Mouse (Mus musculus): Measurements from ENCODE around the gene Rap1gap2. TPM values are rescaled to one million over a fixed set of nuclear protein-coding genes. Genes with fewer than 3 reads are reported as not detected.
A peak's percentile ranks its signal among the peaks of the same experiment; 100 is the strongest.

Gene Rap1gap2
- total and polyA plus RNA-seq, 3 experiments = 5.8 to 10.1 TPM; not detected in 1

- Histone ChIP-seq H3K4me3 (ENCODE audit: control insufficient read depth in 1 of 2, insufficient read depth in 1 of 2, low read depth in 2 of 2, low read length in 2 of 2) (no peak overlapping the region), H3K36me3 (ENCODE audit: control insufficient read depth in 1 of 2, insufficient read depth in 2 of 2, low read length in 2 of 2) (no peaks in the 10 kb centered on the region), H3K9me3 (replicated peaks; ENCODE audit: insufficient read depth, low read length) (no peaks in the 10 kb centered on the region), H3K9ac (ENCODE audit: control insufficient read depth, low read depth, low read length, poor library complexity, severe bottlenecking) (no peak overlapping the region), H3K27ac (ENCODE audit: control insufficient read depth, low read depth, low read length) (no peak overlapping the region), H3K79me2 (ENCODE audit: control insufficient read depth, insufficient read depth, low read length, poor library complexity) (no peaks in the 10 kb centered on the region), H3K4me1 (ENCODE audit: control insufficient read depth in 1 of 2, insufficient read depth in 2 of 2, low read length in 2 of 2) (no peaks in the 10 kb centered on the region), H3K27me3 (ENCODE audit: control insufficient read depth in 1 of 2, insufficient read depth in 2 of 2, low read length in 2 of 2) (no peaks in the 10 kb centered on the region)
- no peak for DNase-seq (ENCODE audit: low read depth, low spot score)
- TF ChIP-seq USF1 (IDR thresholded peaks at IDR 0.05; ENCODE audit: low read depth, low read length) (0 out of 2 replicates have a peak, but pooled peaks have one; percentile 31), EP300 (IDR thresholded peaks at IDR 0.05; ENCODE audit: low read depth in 1 of 2, low read length in 2 of 2) (no peak), JUND (IDR thresholded peaks at IDR 0.05; ENCODE audit: low read depth, low read length) (no peak), BHLHE40 (IDR thresholded peaks at IDR 0.05; ENCODE audit: borderline replicate concordance, low read depth, low read length) (no peak)
These were observed 148.1 kb downstream of the Rap1gap2 start for GRCm38 (mm10) chr11:74462651-74463050.

GRCm38 (mm10) chr11:74459651-74460050 lies 151.1 kb downstream of the Rap1gap2 start:
- H3K36me3 ChIP-seq (ENCODE audit: control insufficient read depth in 1 of 2, insufficient read depth in 2 of 2, low read length in 2 of 2) = no peaks in the 10 kb centered on the region

GRCm38 (mm10) chr11:74458400-74458799 lies 152.3 kb downstream of the Rap1gap2 start:
- no peaks in the 10 kb centered on the region for H3K27me3 ChIP-seq (ENCODE audit: control insufficient read depth in 1 of 2, insufficient read depth in 2 of 2, low read length in 2 of 2)
- H3K27ac ChIP-seq (ENCODE audit: control insufficient read depth, low read depth, low read length) = no peak overlapping the region
- H3K79me2 ChIP-seq (ENCODE audit: control insufficient read depth, insufficient read depth, low read length, poor library complexity) = no peaks in the 10 kb centered on the region
- H3K9ac ChIP-seq (ENCODE audit: control insufficient read depth, low read depth, low read length, poor library complexity, severe bottlenecking) = no peak overlapping the region
- no peaks in the 10 kb centered on the region for H3K9me3 ChIP-seq (replicated peaks; ENCODE audit: insufficient read depth, low read length)
- TF ChIP-seq RCOR1 (IDR thresholded peaks at IDR 0.05; ENCODE audit: low read depth, low read length) (no peak), CTCF (IDR thresholded peaks at IDR 0.05 in 2 of 3, conservative IDR thresholded peaks at IDR 0.05 in 1 of 3; ENCODE audit: control insufficient read depth in 1 of 3, insufficient read depth in 1 of 3, low read depth in 2 of 3, low read length in 3 of 3, poor library complexity in 1 of 3, severe bottlenecking in 1 of 3) (no peak), MAFK (IDR thresholded peaks at IDR 0.05; ENCODE audit: borderline replicate concordance, low read depth, low read length) (no peak), USF2 (IDR thresholded peaks at IDR 0.05; ENCODE audit: borderline replicate concordance in 1 of 2, insufficient read depth in 1 of 2, low read depth in 1 of 2, low read length in 2 of 2) (no peak), CHD2 (IDR thresholded peaks at IDR 0.05; ENCODE audit: low read length) (no peak), KAT2A (conservative IDR thresholded peaks at IDR 0.05; ENCODE audit: low read depth, low read length) (no peak), JUND (IDR thresholded peaks at IDR 0.05; ENCODE audit: low read depth, low read length) (no peak), SMC3 (IDR thresholded peaks at IDR 0.05; ENCODE audit: low read depth, low read length) (no peak), BHLHE40 (IDR thresholded peaks at IDR 0.05; ENCODE audit: borderline replicate concordance, low read depth, low read length) (no peak), SIN3A (IDR thresholded peaks at IDR 0.05; ENCODE audit: low read length) (no peak), MYB (IDR thresholded peaks at IDR 0.05; ENCODE audit: low read depth, low read length) (no peak), ZC3H11A (IDR thresholded peaks at IDR 0.05; ENCODE audit: low read depth, low read length) (no peak), MYC (IDR thresholded peaks at IDR 0.05; ENCODE audit: low read depth, low read length) (no peak), ZNF384 (IDR thresholded peaks at IDR 0.05; ENCODE audit: low read depth, low read length) (no peak), MAZ (IDR thresholded peaks at IDR 0.05; ENCODE audit: low read depth, low read length) (no peak), TCF12 (IDR thresholded peaks at IDR 0.05; ENCODE audit: low read depth, low read length) (no peak), MEF2A (IDR thresholded peaks at IDR 0.05; ENCODE audit: extremely low read depth, insufficient replicate concordance, low read depth, low read length, poor library complexity, severe bottlenecking) (no peak), ELF1 (IDR thresholded peaks at IDR 0.05; ENCODE audit: low read depth, low read length) (no peak), RAD21 (IDR thresholded peaks at IDR 0.05; ENCODE audit: low read depth, low read length) (no peak)
- no peak overlapping the region for H3K4me3 ChIP-seq (ENCODE audit: control insufficient read depth in 1 of 2, insufficient read depth in 1 of 2, low read depth in 2 of 2, low read length in 2 of 2)
- H3K4me1 ChIP-seq (ENCODE audit: control insufficient read depth in 1 of 2, insufficient read depth in 2 of 2, low read length in 2 of 2) = no peaks in the 10 kb centered on the region
- H3K36me3 ChIP-seq (ENCODE audit: control insufficient read depth in 1 of 2, insufficient read depth in 2 of 2, low read length in 2 of 2) = no peaks in the 10 kb centered on the region
- DNase-seq (ENCODE audit: low read depth, low spot score) = no peak

More at GRCm38 (mm10) chr11:74459651-74460050, 151.1 kb downstream of the Rap1gap2 start:
- Histone ChIP-seq H3K9me3 (replicated peaks; ENCODE audit: insufficient read depth, low read length) (no peaks in the 10 kb centered on the region), H3K27ac (ENCODE audit: control insufficient read depth, low read depth, low read length) (no peak overlapping the region), H3K27me3 (ENCODE audit: control insufficient read depth in 1 of 2, insufficient read depth in 2 of 2, low read length in 2 of 2) (no peaks in the 10 kb centered on the region), H3K9ac (ENCODE audit: control insufficient read depth, low read depth, low read length, poor library complexity, severe bottlenecking) (no peak overlapping the region), H3K79me2 (ENCODE audit: control insufficient read depth, insufficient read depth, low read length, poor library complexity) (no peaks in the 10 kb centered on the region), H3K4me1 (ENCODE audit: control insufficient read depth in 1 of 2, insufficient read depth in 2 of 2, low read length in 2 of 2) (no peaks in the 10 kb centered on the region), H3K4me3 (ENCODE audit: control insufficient read depth in 1 of 2, insufficient read depth in 1 of 2, low read depth in 2 of 2, low read length in 2 of 2) (no peak overlapping the region)
- no peak for DNase-seq (ENCODE audit: low read depth, low spot score)
- TF ChIP-seq MYB (IDR thresholded peaks at IDR 0.05; ENCODE audit: low read depth, low read length) = no peak
- no peak for TF ChIP-seq MYC (IDR thresholded peaks at IDR 0.05; ENCODE audit: low read depth, low read length)
- no peak for TF ChIP-seq ZMIZ1 (IDR thresholded peaks at IDR 0.05; ENCODE audit: low read depth, low read length)
- TF ChIP-seq RCOR1 (IDR thresholded peaks at IDR 0.05; ENCODE audit: low read depth, low read length) = no peak
- no peak for TF ChIP-seq ZNF384 (IDR thresholded peaks at IDR 0.05; ENCODE audit: low read depth, low read length)
- TF ChIP-seq ELF1 (IDR thresholded peaks at IDR 0.05; ENCODE audit: low read depth, low read length) = no peak
